Mouse (Mus musculus) brown adipose tissue, adult 24 weeks (tissue): ENCODE measurements around the gene Naa20. TPM values are rescaled to one million over a fixed set of nuclear protein-coding genes. Genes with fewer than 3 reads are reported as not detected.
"Not testable (repeated sequence)": the region's sequence is repeated elsewhere in the genome, so short reads cannot be mapped to it uniquely, and the experiment has no call there.

Source experiments
- H3K27ac ChIP-seq: fragments of 200-500 bp; replicated peaks from 2 replicates; pipeline ENCODE4 v1.5.1; 2012; ENCODE audit warnings: low read depth, mild to moderate bottlenecking, low read length
- H3K4me1 ChIP-seq: fragments of 200-500 bp; 2 replicates; pipeline ENCODE4 v1.6.1; 2012; ENCODE audit warnings: low read length, mixed read lengths; ENCODE audit not compliant: control insufficient read depth, insufficient read depth, insufficient read length
- H3K4me3 ChIP-seq: fragments of 200-500 bp; 2 replicates; pipeline ENCODE4 v1.5.1; 2012; ENCODE audit warnings: low read depth, mild to moderate bottlenecking, low read length, moderate library complexity; ENCODE audit not compliant: insufficient read depth
- polyA plus RNA-seq: library from polyadenylated mRNA; stranded (reverse); fragments of >200 nt; gene quantifications from 2 replicates; pipeline ENCODE4 v1.2.4, GENCODE M21; 2012; ENCODE audit not compliant: missing spikeins, insufficient read depth, insufficient read length

Gene Naa20
- polyA plus RNA-seq, 1 experiment: 112 TPM

DNA sequence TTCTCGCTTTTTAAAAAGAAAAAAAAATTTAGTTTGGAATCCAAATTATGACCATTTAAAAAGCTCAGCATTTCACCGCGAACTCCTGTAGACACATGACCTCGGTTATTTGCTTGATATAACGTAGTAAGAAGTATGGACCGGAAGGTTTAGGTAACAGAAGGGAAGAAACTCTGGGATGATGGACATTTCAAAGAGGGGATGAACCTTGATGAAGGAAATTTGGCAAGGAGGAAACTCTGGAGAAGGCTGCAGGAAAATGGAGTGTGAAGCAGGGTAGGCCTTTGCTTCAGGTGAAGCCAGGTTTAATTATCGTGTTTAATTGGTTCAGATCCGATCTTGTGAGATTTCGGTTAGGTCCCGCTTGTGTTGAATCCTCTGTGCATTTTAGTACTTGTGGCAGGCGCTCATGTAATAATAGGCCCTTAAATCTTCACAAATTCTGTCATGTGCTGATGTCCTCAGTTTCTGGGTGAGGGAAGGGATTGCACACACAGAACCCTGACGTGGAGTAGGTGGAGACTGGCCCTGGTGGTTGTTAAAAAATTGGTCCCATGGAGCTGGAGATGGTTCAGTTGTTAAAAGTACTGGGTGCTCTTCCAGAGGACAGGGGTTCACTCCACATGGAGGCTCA, 2.2 kb downstream of the Naa20 start:
- peak overlapping the region; percentile 98 for H3K27ac ChIP-seq
- H3K4me1 ChIP-seq: peaks cover 7% of the 10 kb centered on the region
- peak overlapping the region; percentile 97 for H3K4me3 ChIP-seq

DNA sequence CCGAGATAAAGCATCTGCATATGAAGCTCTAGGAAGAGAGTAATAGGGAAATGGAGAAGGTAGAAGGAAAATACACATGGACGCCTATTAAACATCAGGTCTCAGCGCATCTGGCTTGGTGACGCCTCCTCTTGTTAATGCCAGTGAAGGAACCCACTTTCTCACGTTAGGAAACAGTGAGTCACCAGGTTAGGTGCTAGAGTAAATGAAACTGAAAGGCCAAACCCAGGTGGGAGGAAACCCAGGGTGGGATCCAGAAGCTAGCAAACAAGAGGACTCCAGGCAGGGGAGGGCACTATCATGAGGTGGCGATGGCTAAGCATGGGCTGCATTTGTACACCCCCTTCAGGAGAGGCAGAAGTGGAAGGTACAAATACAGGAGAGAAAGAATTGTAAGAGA, 3.3 kb downstream of the Naa20 start:
- no peak overlapping the region for H3K4me3 ChIP-seq
- no peak overlapping the region for H3K27ac ChIP-seq
- peaks cover 7% of the 10 kb centered on the region for H3K4me1 ChIP-seq

DNA sequence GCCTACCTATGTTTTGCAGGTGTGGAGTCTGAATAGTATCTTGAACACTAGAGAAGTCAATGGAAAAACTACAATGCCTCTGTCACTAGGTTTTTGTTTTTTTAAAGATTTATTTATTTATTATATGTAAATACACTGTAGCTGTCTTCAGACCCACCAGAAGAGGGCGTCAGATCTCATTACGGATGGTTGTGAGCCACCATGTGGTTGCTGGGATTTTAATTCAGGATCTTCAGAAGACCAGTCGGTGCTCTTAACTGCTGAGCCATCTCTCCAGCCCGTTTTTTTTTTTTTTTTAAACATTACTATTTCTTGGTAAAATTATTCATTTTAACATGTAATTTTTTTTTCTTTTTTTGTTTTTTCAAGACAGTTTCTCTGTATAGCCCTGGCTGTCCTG, 4.0 kb downstream of the Naa20 start:
- H3K4me3 ChIP-seq, H3K27ac ChIP-seq, H3K4me1 ChIP-seq: not testable (repeated sequence)

DNA sequence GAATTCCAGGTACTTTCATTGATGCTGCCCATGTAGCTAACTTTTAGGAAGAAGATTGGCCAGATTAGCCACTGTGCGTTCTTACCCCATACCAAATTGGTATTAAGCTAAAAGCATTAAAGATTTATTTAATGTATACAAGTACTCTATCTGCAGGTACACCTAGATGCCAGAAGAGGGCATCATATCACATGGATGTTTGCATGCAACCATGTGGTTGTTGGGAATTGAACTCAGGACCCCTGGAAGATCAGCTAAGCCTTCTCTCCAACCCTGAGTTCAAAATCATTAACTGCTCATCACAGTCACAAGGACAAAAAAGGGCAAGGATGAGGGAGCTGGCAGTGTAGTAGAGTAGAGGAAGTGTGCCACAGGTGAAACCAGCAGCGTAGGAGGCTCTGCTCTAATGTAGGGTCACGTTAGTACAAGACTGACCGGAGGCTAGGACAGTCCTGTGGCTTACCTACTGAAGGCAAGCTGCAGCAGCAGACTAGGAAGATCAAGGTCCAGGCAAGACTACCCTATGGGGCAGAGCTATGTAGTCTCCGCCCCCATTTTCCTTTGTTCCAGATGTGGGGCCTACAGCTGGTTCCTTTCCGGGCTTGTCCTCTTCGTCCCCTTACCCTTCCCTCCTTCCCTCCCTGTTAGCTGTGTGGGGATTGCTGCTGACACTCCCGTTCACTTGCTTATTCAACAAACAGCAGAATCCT, 19.2 kb downstream of the Naa20 start:
- no peak overlapping the region for H3K4me3 ChIP-seq
- no peak overlapping the region for H3K27ac ChIP-seq
- no peaks in the 10 kb centered on the region for H3K4me1 ChIP-seq

DNA sequence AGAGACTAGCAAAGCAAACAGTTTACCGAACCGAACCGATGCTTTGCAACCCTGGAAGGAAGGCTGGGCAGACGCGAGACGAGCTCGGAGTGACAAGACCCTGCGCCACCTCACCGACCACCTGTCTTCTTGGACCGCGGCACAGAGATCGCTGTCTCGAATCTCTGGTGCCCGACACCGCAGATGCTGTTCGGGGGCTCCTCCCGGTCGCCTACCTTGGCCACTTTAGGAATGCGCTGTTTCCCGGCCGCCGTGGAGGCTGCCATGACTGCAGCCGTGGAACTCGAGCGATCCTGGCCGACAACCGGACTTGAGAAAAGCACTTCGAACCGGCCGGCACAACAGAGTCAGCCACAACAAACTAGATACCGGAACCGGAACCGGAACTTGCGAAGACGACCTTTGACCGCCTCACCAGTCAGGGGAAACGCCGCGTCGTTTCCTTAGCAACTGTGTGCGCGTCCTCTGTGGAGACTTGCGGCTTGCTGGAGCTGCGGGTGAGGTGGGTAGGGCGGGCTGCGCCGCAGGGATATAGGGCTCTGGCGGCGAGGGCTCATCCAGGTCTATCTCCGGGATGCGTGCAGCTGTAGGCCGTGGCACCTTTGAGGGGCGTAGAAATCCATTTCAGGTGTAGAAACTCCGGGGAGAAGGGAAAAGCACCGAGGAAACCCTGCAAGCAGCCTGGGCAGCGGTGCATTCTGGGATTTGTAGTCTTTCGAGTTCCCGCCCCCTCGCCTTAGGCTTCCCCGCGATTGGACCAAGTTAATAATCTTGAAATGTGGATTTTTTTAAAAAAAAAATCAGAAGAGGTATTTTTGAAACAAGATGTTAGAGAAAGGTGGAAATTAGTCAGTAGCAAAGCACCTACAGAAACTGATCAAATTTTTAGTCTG, 32.7 kb downstream of the Naa20 start, which contains the start of the genes Cfap61 and Crnkl1:
Cfap61 (plus strand) TSS at position 446 of the 893 bp plus-strand sequence.
Crnkl1 (minus strand) TSS at position 676 of the 893 bp plus-strand sequence.
- Histone ChIP-seq H3K4me3 (peak within 1 kb of the TSS; percentile 96), H3K27ac (peak within 1 kb of the TSS; percentile 33), H3K4me1 (no peaks in the 10 kb centered on the region)

DNA sequence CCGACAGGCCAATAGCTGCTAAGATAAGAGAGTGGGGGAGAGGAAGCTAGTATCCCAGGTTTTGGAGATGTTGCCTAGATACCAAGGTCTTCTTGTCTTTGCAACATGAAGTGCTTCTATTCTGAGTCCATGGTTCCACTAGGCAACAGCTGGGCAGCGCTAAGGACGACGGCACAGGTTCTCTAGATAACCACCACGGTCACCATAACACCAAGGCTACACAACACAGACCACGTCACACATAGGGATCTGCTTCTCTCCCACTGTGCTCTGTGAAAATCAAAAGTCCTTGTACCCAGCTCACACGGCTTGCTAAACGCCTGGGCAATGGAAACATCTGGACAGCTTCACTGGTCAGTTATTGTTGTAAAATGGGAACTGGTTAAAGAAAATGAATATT, 35.1 kb downstream of the Naa20 start:
- no peaks in the 10 kb centered on the region for H3K4me1 ChIP-seq
- H3K27ac ChIP-seq: no peak overlapping the region
- no peak overlapping the region for H3K4me3 ChIP-seq

DNA sequence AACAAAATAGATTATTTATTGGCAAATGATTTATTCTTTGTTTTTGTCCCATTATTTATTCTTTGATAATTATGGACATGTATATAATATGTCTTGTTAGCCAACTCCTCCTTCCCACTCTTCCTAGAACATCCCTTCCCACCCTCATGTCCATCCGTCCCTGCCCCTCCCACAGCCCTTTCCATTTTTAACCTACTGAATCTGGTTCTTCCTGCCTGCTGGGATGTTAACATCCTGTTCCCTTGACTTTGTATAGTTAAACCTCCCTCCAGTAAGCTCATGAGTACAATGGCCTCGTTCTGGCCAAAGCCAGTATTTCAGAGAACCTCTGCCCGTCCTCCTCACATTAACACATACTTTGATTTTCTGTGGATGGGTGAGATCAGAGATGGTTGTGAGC, 39.5 kb downstream of the Naa20 start:
- H3K4me1 ChIP-seq: no peaks in the 10 kb centered on the region
- no peak overlapping the region for H3K4me3 ChIP-seq
- H3K27ac ChIP-seq: no peak overlapping the region

DNA sequence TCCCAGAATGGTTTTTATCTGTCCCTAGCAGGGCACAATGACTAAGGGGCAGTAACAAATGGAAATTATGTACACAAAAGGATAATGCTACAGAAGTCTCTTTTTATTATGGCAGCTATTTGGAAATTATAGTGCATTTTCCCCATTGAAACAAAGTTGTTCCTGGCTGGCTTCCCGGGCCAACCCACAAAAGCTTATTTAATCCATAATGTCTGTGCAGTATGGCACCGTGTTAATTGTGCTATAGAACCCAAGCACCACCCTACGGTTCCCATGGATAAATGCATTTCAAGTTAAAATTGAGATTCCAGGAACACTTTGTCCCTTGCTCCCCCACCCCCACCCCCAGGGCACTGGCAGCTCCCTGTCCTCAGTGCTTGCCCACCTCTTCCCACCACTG, 42.4 kb downstream of the Naa20 start:
- Histone ChIP-seq H3K4me3 (no peak overlapping the region), H3K27ac (no peak overlapping the region), H3K4me1 (no peaks in the 10 kb centered on the region)

DNA sequence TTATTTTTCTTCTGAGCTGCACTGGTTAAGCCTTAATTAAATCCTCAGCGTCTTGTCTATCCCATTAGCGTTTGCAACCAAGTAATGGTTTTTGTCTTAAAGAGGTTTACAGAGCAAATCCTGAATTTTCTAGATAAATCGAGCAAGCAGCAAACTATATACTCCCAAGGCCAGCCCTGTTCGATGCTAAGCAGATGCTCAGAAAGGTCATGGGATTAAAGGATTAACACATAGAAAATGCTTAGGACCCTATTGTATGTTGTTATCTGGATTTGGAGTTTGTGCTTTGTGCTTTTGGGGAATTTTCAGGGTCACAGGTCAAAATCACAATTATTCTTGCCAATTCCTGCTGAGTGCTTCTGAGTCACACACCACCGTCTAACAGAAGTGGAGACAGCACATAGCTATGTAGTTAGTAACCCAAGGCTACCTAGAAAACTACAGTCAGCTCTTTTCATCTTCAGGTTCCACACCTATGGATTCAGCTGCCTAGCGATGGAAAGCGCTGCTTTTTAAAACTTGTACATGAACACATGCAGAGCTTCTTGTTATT, 46.6 kb downstream of the Naa20 start:
- Histone ChIP-seq H3K27ac (no peak overlapping the region), H3K4me1 (no peaks in the 10 kb centered on the region), H3K4me3 (no peak overlapping the region)

DNA sequence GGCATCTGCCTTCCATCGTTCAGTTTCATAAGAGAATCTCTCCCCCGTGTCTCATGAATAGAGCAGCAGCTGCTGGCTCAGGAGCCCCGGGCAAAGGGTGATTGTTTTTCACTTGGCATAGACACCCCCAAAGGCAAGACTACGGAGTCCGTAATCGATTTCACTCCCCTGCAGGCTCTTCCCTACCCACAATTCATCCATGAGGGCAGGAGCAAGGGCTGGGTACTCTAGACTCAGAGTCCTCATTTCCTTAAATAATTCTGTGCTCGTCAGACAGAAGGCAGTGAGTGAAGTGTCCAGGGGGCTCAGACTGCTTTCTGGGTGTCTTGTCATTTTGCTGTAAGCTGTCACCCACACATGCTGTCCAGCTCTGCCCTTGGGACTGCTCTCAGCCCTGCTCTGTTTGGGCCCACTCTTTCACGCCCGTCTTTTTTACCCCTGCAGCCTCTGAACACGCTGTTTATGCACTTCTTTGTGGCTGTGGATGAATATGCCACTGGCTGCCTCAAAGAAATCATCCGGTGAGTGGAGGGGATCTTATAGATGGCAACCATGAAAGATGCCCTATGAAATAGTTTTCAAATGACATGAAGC, 47.7 kb downstream of the Naa20 start:
- Histone ChIP-seq H3K27ac (no peak overlapping the region), H3K4me1 (no peaks in the 10 kb centered on the region), H3K4me3 (no peak overlapping the region)

DNA sequence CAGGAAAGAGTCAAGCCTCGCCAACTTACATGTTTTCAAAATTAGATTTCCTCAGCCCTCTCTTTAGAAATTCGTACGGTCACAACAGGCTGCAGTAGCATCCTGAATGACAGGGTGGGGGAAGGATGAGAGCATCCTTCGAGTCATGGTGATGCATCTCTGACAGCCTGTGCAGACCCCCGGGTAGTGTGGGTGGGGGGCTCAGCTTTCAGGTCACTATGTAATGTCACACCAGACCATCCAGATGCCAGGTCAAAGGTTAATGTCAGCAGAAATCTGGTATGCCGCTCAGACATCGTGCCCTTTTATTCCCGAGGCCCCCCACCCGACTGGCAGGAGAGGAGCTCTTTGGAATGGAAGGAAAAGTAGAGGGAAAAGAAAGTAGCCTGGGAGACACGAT, 48.3 kb downstream of the Naa20 start:
- Histone ChIP-seq H3K27ac (no peak overlapping the region), H3K4me1 (no peaks in the 10 kb centered on the region), H3K4me3 (no peak overlapping the region)

DNA sequence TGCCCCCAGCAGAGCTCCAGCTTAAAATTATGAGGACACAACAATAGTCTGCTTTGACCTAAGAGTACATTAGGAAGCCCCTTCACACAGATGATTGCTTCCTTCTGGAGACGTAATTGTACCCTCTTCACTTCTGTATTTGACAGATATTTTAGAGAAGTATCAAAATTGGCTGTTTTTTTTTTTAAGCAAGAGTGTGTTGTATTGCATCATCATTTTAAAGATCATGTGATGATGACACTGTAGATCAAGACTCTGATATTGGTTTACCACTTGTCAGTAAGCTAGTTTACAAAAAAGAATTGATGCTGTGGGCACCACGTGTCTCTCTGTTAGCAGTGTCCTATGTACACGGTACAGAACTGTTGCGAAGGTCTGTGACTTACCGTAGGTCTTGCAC, 50.8 kb downstream of the Naa20 start:
- H3K4me1 ChIP-seq: no peaks in the 10 kb centered on the region
- no peak overlapping the region for H3K4me3 ChIP-seq
- H3K27ac ChIP-seq: no peak overlapping the region

DNA sequence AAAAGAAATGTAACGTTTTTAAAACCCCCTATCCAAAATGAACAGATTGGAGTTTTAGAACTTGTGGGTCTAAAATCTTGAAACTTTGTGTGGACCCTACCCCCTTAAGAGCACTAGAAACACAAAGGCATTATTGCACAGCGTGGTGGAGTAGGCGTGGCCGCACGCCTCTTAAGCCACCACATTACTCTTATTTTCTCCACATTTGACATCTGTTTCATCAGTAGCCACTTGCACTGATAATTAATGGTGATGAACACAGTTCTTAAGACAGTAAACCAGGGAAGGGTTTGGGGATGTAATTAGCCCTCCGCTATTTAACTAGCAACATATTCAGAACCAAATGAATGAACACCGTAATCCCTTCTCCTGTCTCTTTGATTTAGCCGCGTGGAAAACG, 53.9 kb downstream of the Naa20 start:
- no peaks in the 10 kb centered on the region for H3K4me1 ChIP-seq
- no peak overlapping the region for H3K27ac ChIP-seq
- H3K4me3 ChIP-seq: no peak overlapping the region

DNA sequence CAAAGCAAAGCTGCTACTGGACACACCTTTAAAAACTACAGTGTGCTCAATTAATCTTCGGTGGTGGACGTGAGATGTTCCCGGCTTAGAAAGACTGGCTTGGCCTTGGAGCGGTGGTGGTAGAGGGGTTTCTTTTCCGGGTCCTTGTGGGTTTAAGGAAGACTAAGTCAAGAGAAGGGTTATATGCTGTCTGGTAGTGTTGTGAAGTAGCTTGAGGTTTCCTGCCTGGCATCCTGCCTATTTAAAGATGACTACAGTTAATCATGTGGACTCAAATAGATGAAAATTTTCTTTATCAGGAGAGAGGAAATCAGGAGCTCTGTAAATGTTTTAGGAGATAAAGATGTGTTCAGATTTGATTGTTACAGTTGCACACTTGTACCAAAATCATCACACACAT, 54.4 kb downstream of the Naa20 start:
- Histone ChIP-seq H3K4me3 (no peak overlapping the region), H3K4me1 (no peaks in the 10 kb centered on the region), H3K27ac (no peak overlapping the region)

DNA sequence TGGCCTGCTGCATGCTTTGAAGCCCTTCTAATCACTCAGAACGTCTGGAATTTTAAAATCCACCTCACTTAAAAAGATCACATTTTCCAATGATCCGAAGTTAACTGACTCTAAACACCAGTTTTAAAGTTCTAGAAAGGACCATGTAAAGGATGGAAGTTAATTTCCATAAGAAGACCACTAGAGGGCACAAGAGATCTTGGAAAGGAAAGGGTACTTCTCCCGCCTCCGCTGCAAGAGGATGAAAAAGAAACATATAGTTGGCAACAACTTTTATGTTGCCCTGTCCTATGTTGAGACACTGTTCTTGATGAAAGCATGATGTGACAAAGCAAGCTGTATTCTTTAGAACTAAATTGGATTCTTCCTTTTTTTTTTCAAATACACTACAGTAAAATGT, 55.6 kb downstream of the Naa20 start:
- no peak overlapping the region for H3K27ac ChIP-seq
- H3K4me3 ChIP-seq: no peak overlapping the region
- H3K4me1 ChIP-seq: no peaks in the 10 kb centered on the region
